Mouse (Mus musculus) cerebellum, adult 2 months (tissue): ENCODE measurements around the gene Sorl1.

Experiments
- CTCF ChIP-seq: fragments of 200-500 bp; IDR thresholded peaks from 2 replicates; pipeline ENCODE4 v1.5.1; 2011; ENCODE audit warnings: low read depth, mild to moderate bottlenecking, control low read depth, low read length, moderate library complexity, borderline replicate concordance; ENCODE audit not compliant: insufficient read depth
- POLR2A ChIP-seq: fragments of 200-500 bp; IDR thresholded peaks from 2 replicates; pipeline ENCODE4 v1.6.1; 2011; ENCODE audit warnings: low read length, control low read depth, borderline replicate concordance; ENCODE audit not compliant: insufficient read depth

DNA sequence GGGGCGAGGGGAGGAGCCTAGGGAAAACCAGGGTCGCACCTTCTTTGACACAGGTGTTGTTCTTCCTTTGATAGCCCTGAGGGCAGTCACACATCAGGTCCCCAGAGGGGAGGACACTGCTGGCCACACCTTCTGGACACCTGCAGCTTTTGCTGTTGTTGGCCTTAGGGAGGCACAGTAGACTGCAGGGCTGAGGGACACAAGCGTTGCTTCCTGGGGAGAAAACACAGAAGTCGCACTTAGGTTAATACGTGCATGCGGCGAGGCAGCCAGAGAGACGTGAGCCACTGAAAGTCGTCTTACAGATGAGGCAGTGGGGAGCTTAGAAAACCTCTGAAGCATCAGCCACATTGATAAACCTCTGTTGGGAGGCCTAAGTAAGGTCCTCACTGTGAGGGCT lies 99.8 kb downstream of the Sorl1 start:
- TF ChIP-seq POLR2A (no peak), CTCF (no peak)
